Mouse (Mus musculus) heart, postnatal 4 days (tissue): Measurements from ENCODE around the gene Cacna2d2. TPM values are rescaled to one million over a fixed set of nuclear protein-coding genes. Genes with fewer than 3 reads are reported as not detected.
A peak's percentile ranks its signal among the peaks of the same experiment; 100 is the strongest.

Experiments
- DNase-seq: peaks from one replicate; pipeline ENCODE4 v3.0.0; 2021
- total RNA-seq, 2 experiments: library from RNA; stranded (reverse); gene quantifications; 2 replicates each; pipeline ENCODE4 v1.2.3; 2021

The Cacna2d2 gene
- total RNA-seq, 2 experiments from 2014 or later, result 21.2 to 23.1 TPM

DNA sequence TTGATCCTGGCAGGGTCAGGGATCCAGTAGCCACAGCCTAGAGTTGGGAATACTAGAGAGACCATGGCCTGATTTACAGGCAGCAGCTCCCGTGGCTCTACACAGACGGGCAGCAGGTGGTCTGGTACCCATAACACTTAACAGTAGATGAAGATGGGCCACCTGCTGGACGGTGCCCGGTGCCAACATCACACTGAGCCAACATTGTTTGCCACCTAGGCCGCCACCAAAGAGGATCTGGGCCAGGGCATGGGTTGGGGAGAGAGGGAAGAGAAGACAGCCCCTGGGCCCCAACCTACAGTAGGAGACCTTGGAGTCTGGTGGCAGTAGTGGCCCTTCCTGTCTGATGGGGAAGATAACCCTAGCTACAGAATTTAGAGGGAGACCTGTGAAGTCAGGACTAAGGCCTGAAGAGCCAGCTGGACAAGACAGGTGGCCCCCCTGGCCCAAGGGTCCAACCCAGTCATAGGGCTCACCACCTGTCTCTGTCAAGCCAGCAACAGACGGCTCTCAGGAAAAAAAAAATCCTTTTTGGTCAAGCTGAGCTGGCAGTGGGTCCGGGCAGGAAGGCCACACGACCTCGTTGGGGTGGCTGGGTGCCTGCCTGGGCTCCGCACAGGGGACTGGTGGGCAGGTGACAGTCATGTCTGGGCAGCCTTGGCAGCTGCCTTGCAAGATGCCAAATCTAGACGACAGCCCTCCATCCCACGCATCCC is 102.9 kb downstream of the Cacna2d2 start:
- DNase-seq, result no peak

DNA sequence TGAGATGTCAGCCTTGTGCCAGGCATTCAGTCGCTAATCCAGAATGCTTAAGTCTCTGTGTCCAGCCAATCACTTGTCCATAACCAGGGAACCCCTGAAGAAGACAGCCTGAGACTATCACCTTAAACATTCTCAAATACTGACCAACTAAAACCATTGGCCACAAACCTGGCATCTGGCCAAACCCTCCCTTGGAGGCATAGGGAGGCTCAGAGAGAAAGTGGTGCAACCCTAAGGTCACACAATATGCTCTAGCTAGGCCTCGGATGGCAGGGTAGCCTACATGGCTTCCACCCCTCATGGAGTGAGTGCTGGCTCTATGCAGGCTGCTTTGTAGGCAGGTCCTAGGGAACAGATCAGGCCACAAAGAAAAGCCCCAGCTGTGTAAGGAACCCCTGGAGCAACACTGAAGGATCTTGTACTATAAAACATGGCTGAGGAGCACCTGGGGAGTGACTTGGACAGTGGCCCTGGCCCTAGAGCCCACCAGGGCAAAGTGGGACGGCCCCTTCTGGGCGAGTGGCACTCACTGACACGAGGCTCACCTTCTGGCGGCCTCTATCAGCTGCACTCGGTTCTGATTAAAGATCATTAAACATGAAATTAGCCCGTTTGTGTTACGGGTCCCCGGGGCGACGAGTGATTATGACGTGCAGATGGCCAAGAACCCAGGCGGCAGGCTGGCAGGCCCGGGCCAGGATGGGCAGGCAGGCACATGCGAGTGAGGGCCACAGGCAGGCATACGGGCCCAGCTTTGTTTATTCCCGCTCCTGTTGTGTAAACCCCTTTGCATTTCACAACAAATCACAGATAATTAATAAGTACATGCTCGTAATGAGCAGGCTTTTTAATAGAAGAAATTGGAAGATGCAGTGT is 105.5 kb downstream of the Cacna2d2 start:
- DNase-seq, result peak; percentile 29

DNA sequence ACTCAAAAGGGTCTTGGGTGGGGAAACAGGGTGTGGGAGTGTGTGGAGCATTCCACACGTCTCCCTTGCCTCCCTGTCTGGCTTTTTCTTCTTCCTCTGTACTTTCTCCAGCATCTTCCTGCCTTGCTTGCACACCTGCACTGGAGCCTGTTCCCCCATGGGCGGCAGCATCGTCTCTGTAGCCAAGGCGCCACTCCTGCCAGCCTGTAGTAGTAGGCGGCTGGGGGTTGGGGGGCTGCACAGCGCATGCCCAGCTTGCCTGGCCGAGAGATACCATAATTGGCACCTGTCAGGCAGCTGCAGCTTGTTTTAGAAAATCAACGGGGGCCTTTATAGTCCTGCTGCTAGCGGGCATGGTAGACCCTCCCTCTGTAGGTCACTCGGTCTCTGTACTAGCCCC is 108.9 kb downstream of the Cacna2d2 start:
- DNase-seq, result no peak

DNA sequence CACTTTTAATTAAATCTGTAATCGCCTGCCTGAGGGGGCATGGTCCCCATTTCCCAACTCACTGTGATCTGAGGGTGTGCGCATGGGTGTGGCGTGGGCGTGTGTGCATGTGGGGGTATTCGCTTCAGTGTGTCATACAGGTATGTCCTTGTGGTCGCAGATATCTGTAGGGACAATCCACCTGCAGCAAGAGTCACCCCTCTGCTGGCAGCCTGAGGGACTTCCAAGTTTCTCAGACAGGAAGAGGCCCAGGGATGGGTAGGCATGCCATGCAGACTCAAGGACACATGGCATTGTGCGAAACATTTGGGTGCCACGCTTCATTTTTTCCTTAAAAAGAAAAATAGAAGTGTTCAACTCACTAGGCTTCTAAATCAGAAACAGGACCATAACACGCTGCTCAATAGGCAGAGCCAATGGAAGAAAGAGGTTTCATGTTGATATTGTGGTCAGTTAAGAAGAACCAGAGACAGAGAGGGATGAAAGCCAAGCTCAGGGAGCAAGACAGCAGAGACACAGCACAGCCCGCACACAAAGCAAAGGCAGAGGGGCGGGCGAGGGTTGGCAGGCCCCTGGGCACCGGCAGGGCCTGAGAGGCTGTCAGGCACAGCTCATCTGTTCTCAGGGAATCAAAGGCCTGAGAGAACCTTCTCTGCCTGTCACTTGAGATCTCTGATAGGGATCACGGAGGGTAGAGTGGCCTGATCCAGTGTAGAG is 111.1 kb downstream of the Cacna2d2 start:
- no peak for DNase-seq

DNA sequence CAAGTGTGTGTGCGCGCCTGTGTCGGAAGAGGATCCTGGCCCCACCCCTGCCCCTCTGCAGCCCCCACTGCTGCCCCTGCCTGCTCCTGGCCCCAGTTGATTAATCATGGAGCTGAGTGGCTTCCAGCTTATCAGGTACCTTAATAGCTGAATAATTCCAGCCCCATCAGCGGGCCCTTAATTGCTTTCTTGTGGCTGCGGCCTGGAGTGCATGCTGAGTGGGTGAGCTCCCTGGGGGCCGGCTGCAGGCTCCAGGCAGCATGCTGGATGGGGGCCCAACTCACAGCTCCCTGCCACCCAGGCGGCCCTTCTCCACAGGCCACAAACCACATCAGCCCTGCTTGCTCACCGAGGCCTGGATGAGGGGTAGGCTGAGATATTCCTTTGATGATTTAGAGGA is 112.0 kb downstream of the Cacna2d2 start:
- no peak for DNase-seq

DNA sequence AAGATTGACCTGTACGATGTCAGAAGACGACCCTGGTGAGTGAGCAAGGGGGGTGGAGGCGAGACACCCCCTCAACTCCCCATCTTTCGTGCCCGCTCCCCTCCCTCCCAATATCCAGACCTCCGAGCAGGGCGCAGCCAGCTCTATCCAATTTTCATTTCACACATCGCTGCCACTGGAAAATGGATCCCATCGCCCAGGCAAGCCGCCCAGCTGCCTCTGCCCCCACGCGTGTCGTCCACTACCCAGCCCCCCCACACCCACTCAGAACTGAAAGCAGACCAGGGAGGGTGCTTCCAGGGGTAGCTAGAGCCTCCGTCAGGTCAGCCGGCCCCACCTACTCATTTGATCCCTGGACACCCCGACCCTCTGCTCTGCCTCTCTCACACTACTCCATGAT is 112.9 kb downstream of the Cacna2d2 start:
- no peak for DNase-seq

DNA sequence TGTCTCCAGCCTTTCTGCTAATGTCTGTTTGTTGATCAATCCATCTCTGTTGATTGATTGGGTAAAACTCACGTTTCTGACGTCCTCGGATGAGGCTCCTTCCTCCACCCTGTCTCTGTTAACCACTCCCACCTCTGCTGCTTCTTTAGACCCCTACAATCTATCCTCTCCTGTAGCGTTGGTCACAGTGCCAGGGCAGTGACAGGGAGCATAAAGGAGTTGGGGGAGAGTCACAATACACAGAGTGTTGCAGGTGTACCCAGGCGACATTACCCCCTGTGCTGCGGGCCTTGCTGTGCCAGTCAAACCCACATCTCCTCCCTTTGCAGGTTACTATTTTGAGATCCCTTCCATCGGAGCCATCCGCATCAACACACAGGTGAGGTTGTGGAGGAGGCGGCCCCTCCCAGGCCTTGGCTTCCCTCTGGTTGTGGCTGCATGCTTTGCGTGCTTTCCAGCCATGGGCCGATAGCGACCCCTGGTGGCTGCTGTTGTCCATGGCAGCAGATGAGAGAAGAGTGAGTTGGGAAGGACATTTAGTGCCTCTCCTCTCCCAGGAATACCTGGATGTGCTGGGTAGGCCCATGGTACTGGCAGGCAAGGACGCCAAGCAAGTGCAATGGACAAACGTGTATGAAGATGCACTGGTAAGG is 115.0 kb downstream of the Cacna2d2 start:
- DNase-seq, result peak; percentile 92

DNA sequence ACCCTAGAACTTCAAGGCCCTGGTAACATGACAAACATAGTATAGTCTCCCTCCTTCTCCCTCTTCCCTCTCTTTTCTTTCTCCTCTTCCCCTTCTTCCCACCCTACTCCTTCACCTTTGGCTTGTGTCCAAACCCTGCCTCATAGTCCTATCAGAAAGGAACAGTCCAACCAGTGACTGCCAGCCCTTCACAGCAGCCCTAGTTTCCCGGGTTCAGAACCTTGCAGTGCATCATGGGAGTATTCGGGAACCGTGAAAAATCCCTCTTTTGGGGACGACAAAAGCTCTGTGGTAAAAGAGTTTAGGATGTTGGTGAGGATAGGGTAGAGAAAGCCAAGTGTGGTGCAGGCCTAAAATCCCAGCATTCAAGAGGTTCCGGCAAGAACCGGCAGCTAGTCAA is 120.9 kb downstream of the Cacna2d2 start:
- DNase-seq, result no peak

DNA sequence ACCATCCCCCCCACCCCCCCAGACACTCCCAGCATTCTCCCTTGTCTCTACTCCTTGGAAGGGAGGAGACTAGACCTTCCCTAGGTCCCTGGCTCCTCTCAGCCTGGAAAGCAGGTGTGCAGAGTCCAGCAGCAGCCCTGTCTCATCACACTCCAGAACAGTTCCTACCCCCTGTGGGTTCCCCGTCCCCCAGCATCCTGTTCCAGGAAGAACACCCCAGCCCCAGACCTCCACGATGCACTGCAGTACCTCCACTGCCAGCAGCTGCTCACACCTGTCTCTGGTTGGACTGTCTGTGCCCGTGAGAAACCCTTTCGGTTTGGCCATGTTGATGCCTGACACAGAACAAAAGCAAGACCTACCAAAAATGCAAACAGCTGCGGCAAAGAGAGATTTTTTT is 121.8 kb downstream of the Cacna2d2 start:
- no peak for DNase-seq

DNA sequence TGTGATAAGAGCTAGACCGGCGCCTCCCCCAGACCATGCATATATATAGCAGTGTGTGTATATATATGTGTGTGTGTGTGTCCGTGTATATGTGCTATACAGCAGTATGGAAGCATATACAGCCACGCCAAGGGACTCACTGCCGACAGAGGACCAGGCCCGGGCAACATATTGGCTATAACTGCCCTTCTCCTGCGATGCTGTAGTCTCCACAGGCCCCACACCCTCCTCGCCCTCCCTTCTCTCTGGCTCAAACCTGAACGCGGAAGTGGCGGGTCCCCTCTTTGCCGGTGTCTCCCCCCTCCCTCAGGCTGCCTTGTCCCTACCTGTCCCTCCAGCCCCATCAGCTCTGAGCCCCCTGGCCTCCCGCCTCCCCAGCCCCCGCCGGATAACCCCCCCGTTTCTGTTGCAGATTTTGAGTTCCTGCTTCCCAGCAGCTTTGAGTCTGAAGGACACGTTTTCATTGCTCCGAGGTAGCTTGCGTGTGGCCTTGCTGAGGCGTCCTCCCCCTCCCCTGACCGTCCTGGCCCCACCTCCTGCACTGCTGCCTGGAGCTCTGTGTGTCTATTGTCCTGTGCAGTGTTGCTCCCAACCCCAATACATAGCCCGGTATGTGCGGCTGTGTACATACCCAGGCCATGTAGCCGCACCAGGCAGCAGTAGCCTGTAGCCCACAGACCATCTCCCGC is 122.4 kb downstream of the Cacna2d2 start:
- DNase-seq, result no peak

DNA sequence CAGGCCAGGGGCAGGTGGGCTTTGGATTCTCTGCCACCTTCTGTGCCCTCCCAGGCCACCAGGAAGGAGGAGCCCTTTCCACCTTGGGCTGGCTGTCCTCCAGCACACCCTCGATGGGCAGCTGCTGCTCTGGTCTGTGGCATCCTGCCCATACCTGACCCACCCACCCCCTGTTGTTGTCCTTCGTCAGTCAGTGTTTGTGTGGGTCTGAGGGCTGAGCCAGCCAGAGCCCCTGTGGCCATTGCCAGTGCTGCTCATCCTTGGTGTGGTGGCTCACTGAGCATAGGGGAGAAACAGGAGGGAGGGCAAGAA is 122.9 kb downstream of the Cacna2d2 start:
- no peak for DNase-seq

DNA sequence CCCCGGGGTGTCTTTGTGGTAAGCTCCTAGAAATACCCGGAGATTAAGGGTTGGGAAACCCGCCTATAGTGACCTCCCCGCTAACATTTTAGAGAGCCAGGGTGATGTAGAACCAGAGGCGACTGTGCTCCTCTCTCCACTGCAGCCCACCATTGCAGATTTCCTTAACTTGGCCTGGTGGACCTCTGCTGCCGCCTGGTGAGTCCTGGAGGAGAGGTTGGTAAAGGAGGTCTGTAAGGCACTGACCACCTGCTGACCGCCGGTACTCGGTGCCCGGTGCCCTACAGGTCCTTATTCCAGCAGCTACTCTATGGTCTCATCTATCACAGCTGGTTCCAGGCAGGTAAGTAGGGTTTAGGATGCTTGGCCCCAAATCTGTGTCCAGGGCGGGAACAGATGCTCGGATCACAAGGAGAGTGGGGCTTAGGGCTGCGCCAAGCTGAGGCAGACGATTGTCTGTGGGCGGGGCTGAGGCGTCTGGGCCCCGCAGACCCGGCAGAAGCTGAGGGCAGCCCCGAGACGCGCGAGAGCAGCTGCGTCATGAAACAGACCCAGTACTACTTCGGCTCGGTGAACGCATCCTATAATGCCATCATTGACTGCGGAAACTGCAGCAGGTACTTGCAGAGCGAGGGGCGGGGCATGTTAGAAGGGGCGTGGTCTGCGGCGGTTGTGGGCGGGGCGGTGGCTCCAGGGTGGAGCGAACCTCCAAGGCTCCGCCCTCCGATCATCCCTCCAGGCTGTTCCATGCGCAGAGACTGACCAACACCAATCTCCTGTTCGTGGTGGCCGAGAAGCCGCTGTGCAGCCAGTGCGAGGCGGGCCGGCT is 127.0 kb downstream of the Cacna2d2 start:
- peak; percentile 82 for DNase-seq

DNA sequence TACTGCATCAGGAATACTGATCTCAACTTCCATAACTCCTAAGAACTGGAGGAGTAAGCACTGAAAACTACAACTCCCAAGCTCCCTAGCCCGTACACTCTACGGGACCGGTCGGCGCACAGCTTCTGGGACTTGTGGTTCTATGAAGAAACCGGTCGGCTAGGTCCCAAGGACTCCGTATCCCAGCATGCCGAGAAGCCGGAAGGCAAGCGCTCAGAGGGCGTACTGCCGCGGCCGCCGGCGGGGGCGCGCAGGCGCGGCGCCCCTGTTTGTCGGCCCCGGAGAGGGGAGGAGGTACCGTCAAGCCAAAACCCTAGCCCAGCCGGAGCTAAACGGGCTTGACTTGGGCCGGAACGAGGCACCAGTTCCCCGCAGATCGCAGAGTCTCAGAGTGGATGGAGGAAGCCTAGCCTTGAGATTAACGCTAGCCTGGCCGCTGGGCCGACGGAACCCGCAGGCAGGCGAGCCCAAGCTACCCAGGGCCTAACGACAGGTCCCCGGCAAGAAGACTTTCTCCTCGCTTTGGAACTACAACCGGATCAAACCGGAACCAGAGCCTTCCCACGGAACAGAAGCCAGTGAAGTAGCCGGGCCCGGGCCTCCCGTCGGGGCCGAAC is 134.5 kb downstream of the Cacna2d2 start, which contains the start of gene Tmem115:
Gene Tmem115, plus strand, starts transcription at position 155 of the 617 bp plus-strand sequence.
- peak; percentile 92 for DNase-seq

DNA sequence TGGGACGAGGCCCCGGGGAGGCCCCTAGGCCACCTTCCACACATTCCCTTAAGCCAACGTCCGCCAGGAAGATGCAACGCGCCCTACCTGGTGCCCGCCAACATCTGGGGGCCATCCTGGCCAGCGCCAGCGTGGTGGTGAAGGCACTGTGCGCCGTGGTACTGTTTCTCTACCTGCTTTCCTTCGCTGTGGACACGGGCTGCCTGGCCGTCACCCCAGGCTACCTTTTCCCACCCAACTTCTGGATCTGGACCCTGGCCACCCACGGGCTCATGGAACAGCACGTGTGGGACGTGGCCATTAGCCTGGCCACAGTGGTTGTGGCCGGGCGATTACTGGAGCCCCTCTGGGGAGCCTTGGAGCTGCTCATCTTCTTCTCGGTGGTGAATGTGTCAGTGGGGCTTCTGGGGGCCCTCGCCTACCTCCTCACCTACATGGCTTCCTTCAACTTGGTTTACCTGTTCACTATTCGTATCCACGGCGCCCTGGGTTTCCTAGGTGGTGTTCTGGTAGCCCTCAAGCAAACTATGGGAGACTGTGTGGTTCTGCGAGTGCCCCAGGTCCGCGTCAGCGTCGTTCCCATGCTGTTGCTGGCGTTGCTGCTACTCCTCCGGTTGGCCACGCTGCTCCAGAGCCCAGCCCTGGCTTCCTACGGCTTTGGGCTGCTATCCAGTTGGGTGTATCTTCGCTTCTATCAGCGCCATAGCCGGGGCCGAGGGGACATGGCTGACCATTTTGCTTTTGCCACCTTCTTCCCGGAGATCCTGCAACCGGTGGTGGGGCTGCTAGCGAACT is 135.2 kb downstream of the Cacna2d2 start:
- peak; percentile 45 for DNase-seq

DNA sequence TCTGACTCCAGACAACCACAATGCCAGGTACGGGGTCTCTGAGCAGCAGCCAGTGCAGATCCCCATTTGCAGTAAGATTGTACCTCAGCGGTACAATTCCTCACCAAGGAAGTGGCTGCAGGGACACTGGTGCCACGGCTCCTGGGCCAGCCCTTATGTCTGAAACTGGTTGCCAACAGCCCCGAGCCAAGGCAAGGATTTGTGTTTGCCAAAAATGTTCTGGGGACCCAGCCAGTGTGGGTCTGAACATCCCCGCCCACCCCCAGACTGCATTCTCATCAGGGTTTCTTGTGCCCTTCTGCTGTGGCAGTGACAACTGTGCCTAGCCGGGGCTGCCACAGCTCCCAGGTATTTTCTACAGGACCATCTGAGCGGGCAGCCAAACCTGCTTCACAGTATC is 138.8 kb downstream of the Cacna2d2 start:
- DNase-seq, result no peak

DNA sequence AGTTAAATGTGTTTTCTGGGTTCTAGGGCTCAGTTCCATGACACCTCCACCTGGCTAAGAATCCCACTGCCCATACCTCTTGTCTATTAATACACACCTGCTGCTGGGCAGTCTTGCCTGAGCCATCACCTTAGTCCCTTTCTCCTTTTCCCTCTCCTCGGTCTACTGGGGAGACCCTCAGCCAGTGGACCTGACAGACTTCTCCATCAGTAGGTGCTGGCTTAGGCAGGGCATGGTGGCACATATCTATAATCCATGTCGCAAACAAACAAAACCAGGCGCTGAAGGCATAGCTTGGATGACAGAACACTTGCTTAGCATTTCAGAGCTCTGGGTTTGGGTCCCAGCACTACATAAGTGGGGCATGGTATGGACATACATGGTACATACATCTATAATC is 139.3 kb downstream of the Cacna2d2 start:
- no peak for DNase-seq

DNA sequence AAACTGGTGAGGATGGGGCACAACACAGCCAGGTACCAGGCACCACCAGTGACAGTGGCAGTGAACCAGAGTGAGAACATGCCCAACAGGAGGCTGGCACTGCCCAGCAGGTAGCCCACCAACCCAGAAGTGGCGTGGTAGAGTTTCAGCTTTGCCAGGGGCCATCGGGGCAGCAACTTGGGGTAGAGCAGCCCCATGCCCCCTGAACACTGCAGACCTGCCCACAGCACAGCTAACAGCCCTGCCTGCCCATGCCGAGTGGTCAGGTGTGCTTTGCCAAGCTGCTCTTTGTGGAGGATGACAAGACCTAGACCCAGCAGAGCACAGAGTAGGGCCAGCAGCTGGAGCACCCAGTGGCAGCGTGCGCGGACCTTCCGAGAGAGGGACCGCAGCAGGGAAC is 140.5 kb downstream of the Cacna2d2 start:
- DNase-seq, result no peak

DNA sequence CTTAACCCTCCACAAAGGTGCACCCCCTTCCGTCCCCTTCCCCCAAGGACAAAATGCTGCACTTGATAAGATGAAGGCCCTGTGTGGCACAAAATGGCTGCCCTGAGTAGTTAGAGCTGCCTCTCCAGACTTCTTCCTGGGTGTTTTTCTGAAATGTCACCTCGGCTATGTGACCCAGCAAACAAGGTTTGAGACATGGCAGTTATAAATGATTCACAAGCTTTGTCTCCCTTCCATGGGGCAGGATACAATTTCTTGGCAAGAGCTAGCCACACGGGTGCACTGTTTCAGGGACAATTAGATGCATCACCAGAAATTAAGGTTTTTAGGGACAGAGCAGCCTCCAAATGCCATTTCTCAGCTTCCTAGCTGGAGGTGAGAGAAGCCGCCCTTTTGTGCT is 141.0 kb downstream of the Cacna2d2 start:
- no peak for DNase-seq

DNA sequence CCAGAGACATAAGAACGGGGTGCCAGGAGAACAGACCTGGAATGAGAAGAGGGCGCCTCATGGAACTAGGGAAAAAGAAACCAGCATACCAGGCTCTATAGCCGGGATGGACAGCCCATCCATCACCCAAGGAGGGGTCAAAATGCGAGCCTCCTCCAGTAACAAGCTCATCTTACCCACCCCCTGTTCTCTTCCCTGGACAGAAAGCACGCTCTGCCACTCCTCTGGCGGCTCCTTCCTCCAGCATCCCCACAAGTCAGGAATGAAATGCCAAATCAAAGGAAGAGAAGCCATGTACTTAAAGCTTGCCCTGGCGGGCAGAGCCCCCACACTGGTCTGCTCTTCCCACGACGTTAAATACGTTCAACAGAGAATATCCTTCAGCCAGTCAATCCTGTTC is 141.6 kb downstream of the Cacna2d2 start:
- no peak for DNase-seq
